Mouse (Mus musculus) retina, adult 2 months (tissue): Measurements from ENCODE around the gene Slc1a1.

Source experiments
- DNase-seq: peaks from one replicate; pipeline ENCODE4 v3.0.0-alpha.2; 2012; ENCODE audit warnings: low read depth, low spot score

Gene Slc1a1

DNA sequence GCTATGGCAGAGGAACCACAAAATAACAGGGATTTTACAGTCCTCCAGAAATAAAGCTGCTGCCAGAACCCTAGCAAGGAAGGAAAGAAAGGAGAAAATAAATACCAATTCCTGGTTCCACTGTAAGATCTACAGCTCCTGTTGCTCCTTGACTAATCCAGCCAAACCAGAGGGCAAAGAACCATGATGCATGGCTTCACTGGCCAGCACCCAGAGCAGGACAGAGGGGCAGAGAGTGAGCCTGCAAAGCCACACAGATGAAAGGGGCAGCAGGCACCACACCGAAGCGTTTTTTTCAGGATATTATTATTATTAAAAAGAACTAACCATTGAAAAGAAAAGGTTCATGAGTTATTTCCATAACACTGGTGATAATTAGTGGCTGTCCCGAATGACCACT, 17.2 kb downstream of the Slc1a1 start:
- DNase-seq: no peak

DNA sequence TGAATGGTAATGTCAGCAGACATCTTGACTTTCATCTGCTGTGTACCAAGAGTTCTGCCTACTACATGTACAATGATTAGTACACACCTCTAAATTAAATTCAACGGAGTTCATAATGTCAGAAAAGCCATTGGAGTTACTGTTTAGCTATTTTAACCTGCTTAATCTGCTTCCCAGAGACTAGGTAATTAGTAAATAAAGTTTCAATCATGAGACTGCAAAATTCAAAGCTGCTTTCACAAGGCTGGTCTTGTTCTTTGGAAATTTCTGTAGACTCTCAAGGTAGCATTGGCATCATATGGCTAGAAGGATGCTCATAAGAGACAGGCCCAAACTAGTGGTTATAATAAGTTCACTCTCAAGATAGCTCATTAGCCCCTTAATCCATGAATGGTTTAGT, 20.0 kb downstream of the Slc1a1 start:
- DNase-seq: no peak

DNA sequence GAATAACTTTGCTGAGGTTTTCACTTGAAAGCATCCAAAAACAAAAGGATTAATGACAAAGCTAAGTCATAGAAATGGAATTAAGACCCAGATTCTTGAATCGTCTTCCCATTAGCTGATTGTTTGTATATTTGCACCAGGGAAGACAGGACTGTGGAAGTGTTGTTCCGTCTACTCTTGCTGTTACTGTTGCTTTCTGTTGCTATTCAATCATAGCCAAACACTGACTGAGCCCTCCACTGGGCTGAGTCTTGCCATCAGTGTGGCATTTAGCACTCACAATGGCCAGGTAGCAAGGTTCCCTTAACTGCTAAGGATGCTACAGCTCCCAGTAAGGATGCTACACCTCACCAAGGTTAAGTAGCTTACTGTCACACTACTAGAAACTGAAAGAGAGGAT, 25.4 kb downstream of the Slc1a1 start:
- no peak for DNase-seq

- DNase-seq: no peak
Observed at GRCm38 (mm10) chr19:28863626-28864025, 28.8 kb downstream of the Slc1a1 start.

DNA sequence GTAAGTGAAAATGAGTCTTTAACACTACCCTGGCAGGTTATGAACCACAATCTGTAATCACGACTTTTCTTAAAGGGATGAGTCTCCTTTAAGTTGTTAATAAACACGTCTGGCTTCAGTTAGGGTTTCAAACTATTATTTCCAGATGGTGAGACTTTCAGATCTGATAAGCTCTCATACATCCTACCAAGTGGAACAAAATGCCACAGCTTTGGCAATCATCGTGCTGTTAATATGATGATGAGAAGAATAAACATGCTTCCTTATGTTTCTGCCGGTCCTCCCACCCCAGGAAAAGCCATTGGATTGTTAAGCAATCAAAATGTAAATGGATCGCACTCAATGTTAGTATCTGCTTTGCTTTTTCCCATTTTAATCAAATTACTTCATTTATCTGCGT, 30.1 kb downstream of the Slc1a1 start:
- no peak for DNase-seq

DNA sequence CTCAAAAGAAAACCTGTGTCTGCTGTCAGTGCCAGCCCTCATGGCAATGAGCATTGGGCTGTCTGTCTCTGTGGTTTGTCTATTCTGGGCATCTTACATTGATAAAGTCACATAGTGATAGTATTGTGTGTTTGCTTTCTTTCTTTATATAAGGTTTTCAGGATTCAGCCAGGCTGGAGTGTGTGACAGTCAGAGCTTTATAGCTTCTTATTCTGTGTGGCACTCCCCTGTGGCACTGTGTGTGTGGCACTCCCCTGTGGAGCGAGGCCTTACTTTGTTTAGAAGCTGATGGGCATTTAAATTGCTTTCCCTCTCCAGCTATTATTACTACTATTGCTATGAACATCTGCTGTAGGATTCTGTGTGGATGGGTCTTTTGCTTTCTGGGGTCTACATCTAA, 30.7 kb downstream of the Slc1a1 start:
- no peak for DNase-seq

- DNase-seq: no peak
Observed at GRCm38 (mm10) chr19:28869251-28869855, 34.5 kb downstream of the Slc1a1 start.

DNA sequence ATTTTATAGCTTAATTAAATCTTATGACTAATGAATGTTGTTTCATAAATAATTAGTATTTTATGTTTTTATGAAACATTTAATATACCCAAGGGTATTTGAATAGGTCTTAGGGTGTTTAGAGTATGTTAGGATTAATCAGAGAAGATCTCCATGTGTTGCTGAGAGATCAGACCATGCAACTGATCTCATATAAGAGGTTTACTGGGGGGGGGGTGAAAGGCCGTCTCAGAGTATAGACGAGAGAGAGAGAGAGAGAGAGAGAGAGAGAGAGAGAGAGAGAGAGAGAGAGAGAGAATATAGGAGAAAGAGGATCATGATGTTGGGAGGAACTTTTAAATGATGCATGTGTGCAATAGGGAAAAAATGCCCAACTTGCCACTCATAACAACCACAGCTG, 35.5 kb downstream of the Slc1a1 start:
- DNase-seq: peak; percentile 33

DNA sequence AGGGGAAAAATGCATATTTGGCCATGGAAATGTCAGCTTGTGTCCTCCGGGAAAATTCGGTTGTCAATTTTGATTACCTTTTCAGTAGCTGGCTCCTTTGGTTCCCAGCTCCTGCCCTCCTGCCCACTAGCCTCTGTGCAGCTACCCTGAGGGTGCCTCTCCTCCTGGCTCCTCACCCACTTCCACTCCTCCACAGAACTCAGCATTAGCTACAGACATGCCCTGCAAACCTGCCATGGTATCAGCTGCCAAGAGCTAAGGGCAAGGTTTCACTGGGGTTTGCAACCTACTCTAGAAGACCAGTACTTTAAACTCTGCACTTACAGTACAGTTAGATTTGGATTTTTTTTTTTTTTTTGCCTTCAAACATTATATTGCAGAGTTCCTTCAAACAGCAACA, 44.6 kb downstream of the Slc1a1 start:
- DNase-seq: peak; percentile 15

DNA sequence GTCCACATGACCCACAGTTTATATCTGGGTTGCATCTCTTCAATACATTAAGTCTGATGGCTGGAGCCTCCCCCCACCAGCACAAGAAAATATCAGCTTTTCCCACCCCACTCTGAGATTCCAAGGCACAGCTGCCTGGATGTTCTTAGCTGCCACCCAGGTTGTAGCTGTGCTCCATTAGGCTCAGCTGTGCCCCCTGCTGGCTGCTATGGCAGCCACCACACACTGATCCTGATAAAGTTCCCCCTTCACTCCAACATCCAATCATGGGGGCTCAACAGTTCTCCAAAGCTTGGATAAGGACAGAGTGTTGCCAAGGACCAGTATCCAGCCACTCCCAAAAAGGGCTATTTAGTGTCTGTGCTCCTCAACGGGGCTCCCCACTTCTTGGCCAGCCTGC, 48.3 kb downstream of the Slc1a1 start:
- peak; percentile 25 for DNase-seq

DNA sequence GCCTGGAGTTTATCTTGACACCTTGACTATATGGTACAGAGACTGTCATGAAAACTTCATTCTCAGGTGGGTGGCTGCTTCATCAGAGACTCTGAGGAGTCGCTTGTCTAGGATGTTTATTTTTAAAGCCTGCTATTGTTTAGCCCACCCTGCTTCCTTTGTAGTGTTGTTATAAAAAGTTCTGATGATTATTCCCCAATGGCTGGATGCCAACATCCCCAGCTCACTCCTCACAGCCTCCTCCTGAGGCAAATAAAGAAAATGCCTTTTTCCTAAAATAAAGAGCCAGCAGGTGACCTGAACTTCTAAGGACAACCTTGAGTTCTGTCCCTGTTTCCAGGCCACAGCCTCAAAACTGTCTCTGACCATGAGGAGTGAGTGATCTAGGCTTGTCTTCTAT, 53.6 kb downstream of the Slc1a1 start:
- DNase-seq: no peak

GRCm38 (mm10) chr19:28889251-28889650, 54.4 kb downstream of the Slc1a1 start:
- no peak for DNase-seq

DNA sequence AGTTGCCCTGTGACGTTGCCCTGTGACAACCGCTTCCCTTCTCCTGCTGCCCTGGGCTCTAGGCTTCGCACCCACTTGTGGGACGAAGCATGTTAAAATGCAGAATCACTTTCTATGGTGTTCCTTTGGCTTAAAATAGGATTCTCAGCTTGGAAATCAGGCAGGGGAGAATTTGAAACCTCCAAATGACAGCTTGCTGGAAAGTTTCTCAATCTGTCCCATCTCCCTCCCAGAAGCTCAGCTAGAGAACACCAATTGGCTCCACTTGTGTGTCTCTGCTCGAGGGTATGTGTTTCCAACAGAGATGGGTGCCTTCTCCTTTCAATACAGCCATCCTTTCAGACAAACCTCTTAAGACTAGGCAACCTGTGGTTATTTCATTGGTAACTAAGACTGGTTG, 56.4 kb downstream of the Slc1a1 start:
- DNase-seq: no peak

DNA sequence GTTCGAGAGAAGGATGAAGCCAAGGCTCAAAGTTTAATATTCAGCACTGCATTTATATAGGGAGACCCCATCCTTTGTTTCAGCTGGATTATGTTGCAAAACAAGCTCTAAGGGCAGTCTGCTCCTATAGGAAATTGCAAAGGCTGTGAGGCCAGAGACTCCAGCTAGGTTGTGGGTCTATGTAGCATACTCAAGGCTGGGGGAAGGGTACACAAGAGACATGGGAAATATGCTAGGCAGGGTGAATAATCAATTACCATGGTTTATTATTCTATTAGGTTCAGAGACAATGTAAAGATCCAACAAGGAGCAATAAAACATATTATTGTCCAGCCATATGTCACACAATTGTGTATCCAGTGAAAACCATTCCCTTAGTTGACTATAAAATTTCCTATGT, 57.0 kb downstream of the Slc1a1 start:
- DNase-seq: no peak

DNA sequence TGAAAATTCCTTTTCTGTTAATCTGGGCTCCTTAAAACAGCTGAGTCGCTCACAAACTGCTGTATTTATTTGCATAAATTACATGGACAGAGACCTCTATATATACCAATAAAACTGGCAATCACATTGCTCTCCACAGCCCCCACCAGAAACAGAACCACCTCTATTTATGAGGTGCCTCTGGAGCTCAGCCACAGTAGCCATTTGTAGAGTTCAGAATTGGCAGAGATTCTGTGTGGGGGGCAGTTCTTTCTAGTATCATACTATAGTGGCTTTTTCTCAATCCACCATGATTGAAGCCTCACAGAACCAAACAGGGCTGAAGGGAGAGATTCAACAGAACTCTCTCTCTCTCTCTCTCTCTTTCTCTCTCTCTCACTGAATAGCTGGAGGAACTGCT, 61.8 kb downstream of the Slc1a1 start:
- no peak for DNase-seq

DNA sequence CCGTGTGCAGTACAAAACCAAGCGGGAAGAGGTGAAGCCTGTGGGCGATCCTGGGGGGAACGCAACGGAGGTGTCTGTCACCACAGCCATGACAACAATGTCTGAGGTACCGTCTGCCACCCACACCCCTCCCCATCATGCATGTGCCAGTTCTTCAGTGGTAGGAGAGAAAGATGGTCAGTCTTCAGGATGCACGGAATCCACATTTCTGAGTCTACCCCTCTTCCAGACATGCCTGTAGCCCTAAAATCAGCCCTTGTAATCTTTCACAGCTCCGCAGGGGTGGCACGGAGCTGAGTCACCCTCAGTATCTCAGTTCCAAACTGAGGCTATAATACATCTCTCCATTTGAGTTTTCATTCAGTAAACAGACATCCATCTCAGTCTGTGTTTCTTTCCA, 62.6 kb downstream of the Slc1a1 start:
- DNase-seq: no peak

DNA sequence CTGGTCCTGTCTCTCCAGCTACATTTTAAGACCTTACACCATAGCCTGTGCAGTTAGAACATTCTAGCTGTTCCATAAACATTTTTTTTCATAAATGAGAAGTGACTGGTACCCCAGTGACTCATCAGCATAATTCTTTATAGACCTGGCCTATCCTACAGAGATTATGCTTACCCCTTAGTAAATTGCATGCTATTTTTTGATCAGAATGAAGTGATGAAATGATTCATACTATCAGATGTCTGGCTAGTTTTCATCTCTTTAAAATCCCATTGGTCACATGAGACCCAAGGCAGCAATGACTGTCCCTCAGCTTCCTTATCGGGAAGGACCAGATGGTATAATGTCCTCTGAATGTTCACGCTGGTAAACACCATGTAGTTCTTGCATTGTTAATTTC, 65.9 kb downstream of the Slc1a1 start:
- no peak for DNase-seq

GRCm38 (mm10) chr19:28902111-28902510, 67.3 kb downstream of the Slc1a1 start:
- no peak for DNase-seq

GRCm38 (mm10) chr19:28902806-28903205, 68.0 kb downstream of the Slc1a1 start:
- DNase-seq: no peak

GRCm38 (mm10) chr19:28903536-28904119, 68.8 kb downstream of the Slc1a1 start:
- DNase-seq: no peak

- no peak for DNase-seq
Observed at GRCm38 (mm10) chr19:28908186-28908585, 73.3 kb downstream of the Slc1a1 start.

- no peak for DNase-seq
Observed at GRCm38 (mm10) chr19:28908693-28909092, 73.8 kb downstream of the Slc1a1 start.

DNA sequence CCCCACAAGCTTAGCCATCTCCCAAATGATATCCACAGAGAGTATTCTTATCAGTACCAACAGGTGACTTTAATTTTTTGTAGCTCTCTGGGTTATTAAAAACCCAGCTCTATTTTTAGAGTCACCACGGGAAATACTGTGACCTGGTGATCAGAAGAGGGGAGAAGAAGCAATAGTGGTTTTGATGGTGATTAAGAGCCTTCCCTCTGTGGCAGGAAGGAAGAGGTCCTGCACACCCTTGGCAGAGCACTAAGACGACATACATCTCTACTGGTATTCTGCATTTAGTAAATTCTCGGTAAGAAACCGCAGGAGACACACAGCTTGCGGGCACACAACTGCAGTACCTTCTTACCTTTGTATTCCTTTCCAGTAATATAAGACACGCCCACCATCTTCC, 79.7 kb downstream of the Slc1a1 start:
- DNase-seq: no peak
